ENCODE assay signal across 10 mouse cellular contexts in genomic region chr11:120548786-120549167, GRCm38 (mm10). TPM values are rescaled to one million over a fixed set of nuclear protein-coding genes. Genes with fewer than 3 reads are reported as not detected.
DNase-seq lines count a peak whose midpoint lies in the region; ATAC-seq and TF ChIP-seq lines count a peak whose summit lies in the region.
"Had no signal": no experiment of that assay in that cellular context is flagged by ENCODE, and none has a peak within 500 bp of the region (broad histone marks: within the 10 kb centered on the region; RNA-seq: fewer than 3 reads in every experiment).

No protein-coding gene starts in this region.

- 14% methylated on average over 7 of the region's 7 CpGs for WGBS in lung, embryonic 15.5 days
- WGBS in limb, embryonic 10.5 days = 32% methylated on average over 7 of the region's 7 CpGs
- WGBS in olfactory bulb, adult 2 months = 11% methylated on average over 7 of the region's 7 CpGs

- no peak for TF ChIP-seq CTCF in olfactory bulb, adult 2 months (IDR thresholded peaks at IDR 0.05; ENCODE audit: insufficient read depth, low read depth, low read length)

- peak overlapping the region; percentile 96 for H3K27ac ChIP-seq in lung, embryonic 15.5 days
- peak overlapping the region; percentile 97 for H3K27ac ChIP-seq in limb, embryonic 10.5 days
- no peak overlapping the region for H3K27ac ChIP-seq in olfactory bulb, adult 2 months (ENCODE audit: insufficient read depth, low read depth, low read length)

- no peak for TF ChIP-seq POLR2A in olfactory bulb, adult 2 months (IDR thresholded peaks at IDR 0.05; ENCODE audit: insufficient read depth, low read depth, low read length)

- peak overlapping the region; percentile 95 for H3K4me3 ChIP-seq in lung, embryonic 15.5 days
- H3K4me3 ChIP-seq in limb, embryonic 10.5 days = peak overlapping the region; percentile 91
- H3K4me3 ChIP-seq in olfactory bulb, adult 2 months (ENCODE audit: insufficient read depth, low read depth, low read length) = peak overlapping the region; percentile 86

- no peaks in the 10 kb centered on the region for H3K27me3 ChIP-seq in lung, embryonic 15.5 days
- no peaks in the 10 kb centered on the region for H3K27me3 ChIP-seq in limb, embryonic 10.5 days (ENCODE audit: low read depth, poor library complexity, severe bottlenecking)

- H3K4me1 ChIP-seq in lung, embryonic 15.5 days = peaks cover 27% of the 10 kb centered on the region
- peaks cover 33% of the 10 kb centered on the region for H3K4me1 ChIP-seq in limb, embryonic 10.5 days
- peaks cover 22% of the 10 kb centered on the region for H3K4me1 ChIP-seq in olfactory bulb, adult 2 months (ENCODE audit: control insufficient read depth, insufficient read depth, low read length)

- peak overlapping the region; percentile 99 for H3K9ac ChIP-seq in lung, embryonic 15.5 days

- no peak for ATAC-seq in lung, embryonic 15.5 days (ENCODE audit: borderline replicate concordance, extremely low read depth, low FRiP score, low TSS enrichment)
- ATAC-seq in erythroblast, adult 5-6 weeks (replicated peaks; ENCODE audit: low FRiP score, poor library complexity, severe bottlenecking) = peak; percentile 36

- DNase-seq in lung, postnatal 4 days = no peak
- DNase-seq in limb, embryonic 10.5 days (ENCODE audit: low spot score) = no peak
- DNase-seq in frontal cortex, adult 2 months (ENCODE audit: extremely low spot score in 1 of 2, low spot score in 1 of 2) = no peak
- no peak for DNase-seq in natural killer cell, adult 2 months (ENCODE audit: low spot score in 2 of 2)
- no peak for DNase-seq in kidney, adult 8-10 months

- H3K4me2 ChIP-seq in lung, embryonic 15.5 days = peak overlapping the region; percentile 89

- H3K9me3 ChIP-seq in lung, embryonic 15.5 days = no peaks in the 10 kb centered on the region
- H3K9me3 ChIP-seq in limb, embryonic 10.5 days (replicated peaks) = no peaks in the 10 kb centered on the region

- H3K36me3 ChIP-seq in lung, embryonic 15.5 days = peaks cover 9% of the 10 kb centered on the region
- H3K36me3 ChIP-seq in limb, embryonic 10.5 days = peaks cover 38% of the 10 kb centered on the region

RNA-seq across cellular contexts. Expression of gene Mcrip1, which starts 0.8 kb away (rescaled TPM):
- 205 and 209 TPM in 2 replicates for polyA plus RNA-seq in lung, embryonic 15.5 days (2015; fragmentation: Nextera tagmentation; extraction: Ambion mirVana)
- 8.1 and 17.6 TPM in 2 replicates for total RNA-seq in erythroblast, adult 5-6 weeks (2015; ENCODE audit: low replicate concordance)
- 3.2 and 9.6 TPM in 2 replicates for total RNA-seq in erythroblast, adult 5-6 weeks (2017; ENCODE audit: low replicate concordance)
- 223 and 235 TPM in 2 replicates for polyA plus RNA-seq in limb, embryonic 10.5 days (2016; fragmentation: Nextera tagmentation; extraction: Ambion mirVana)
- not detected in 2 replicates for polyA plus RNA-seq in olfactory bulb, adult 2 months (2012; ENCODE audit: insufficient read depth, insufficient read length, low replicate concordance, missing spikeins)
- polyA plus RNA-seq in frontal cortex, adult 2 months (2012; rRNA removed) = 153 and 174 TPM in 2 replicates

RNA-seq across cellular contexts. Expression of gene Ppp1r27, which starts 2.2 kb away (rescaled TPM):
- polyA plus RNA-seq in lung, embryonic 15.5 days (2015; fragmentation: Nextera tagmentation; extraction: Ambion mirVana) = 0.65 and 1.7 TPM in 2 replicates
- not detected in 2 replicates for total RNA-seq in erythroblast, adult 5-6 weeks (2015; ENCODE audit: low replicate concordance)
- total RNA-seq in erythroblast, adult 5-6 weeks (2017; ENCODE audit: low replicate concordance) = not detected in 2 replicates
- 0.25 and 0.26 TPM in 2 replicates for polyA plus RNA-seq in limb, embryonic 10.5 days (2016; fragmentation: Nextera tagmentation; extraction: Ambion mirVana)
- not detected in 2 replicates for polyA plus RNA-seq in olfactory bulb, adult 2 months (2012; ENCODE audit: insufficient read depth, insufficient read length, low replicate concordance, missing spikeins)
- not detected in 2 replicates for polyA plus RNA-seq in frontal cortex, adult 2 months (2012; rRNA removed)
- total RNA-seq: neutrophil, adult 5-6 weeks had no signal
- polyA plus RNA-seq: brain, embryonic 14.5 days had no signal

RNA-seq across cellular contexts. Expression of gene Gcgr, which starts 18.3 kb away (rescaled TPM):
- 0.91 and 1.1 TPM in 2 replicates for polyA plus RNA-seq in lung, embryonic 15.5 days (2015; fragmentation: Nextera tagmentation; extraction: Ambion mirVana)
- not detected in 2 replicates for total RNA-seq in erythroblast, adult 5-6 weeks (2015; ENCODE audit: low replicate concordance)
- total RNA-seq in erythroblast, adult 5-6 weeks (2017; ENCODE audit: low replicate concordance) = not detected in 2 replicates
- 0.26 and 1.1 TPM in 2 replicates for polyA plus RNA-seq in limb, embryonic 10.5 days (2016; fragmentation: Nextera tagmentation; extraction: Ambion mirVana)
- polyA plus RNA-seq in olfactory bulb, adult 2 months (2012; ENCODE audit: insufficient read depth, insufficient read length, low replicate concordance, missing spikeins) = not detected in 2 replicates
- 0.42 and 0.54 TPM in 2 replicates for polyA plus RNA-seq in frontal cortex, adult 2 months (2012; rRNA removed)

RNA-seq across cellular contexts. Expression of gene P4hb, which starts 24.3 kb away (rescaled TPM):
- polyA plus RNA-seq in lung, embryonic 15.5 days (2015; fragmentation: Nextera tagmentation; extraction: Ambion mirVana) = 847 and 883 TPM in 2 replicates
- 108 and 148 TPM in 2 replicates for total RNA-seq in erythroblast, adult 5-6 weeks (2015; ENCODE audit: low replicate concordance)
- 136 and 145 TPM in 2 replicates for total RNA-seq in erythroblast, adult 5-6 weeks (2017; ENCODE audit: low replicate concordance)
- polyA plus RNA-seq in limb, embryonic 10.5 days (2016; fragmentation: Nextera tagmentation; extraction: Ambion mirVana) = 613 and 656 TPM in 2 replicates
- polyA plus RNA-seq in olfactory bulb, adult 2 months (2012; ENCODE audit: insufficient read depth, insufficient read length, low replicate concordance, missing spikeins) = 309 TPM in 1 of 2 replicates, not detected in the other
- polyA plus RNA-seq in frontal cortex, adult 2 months (2012; rRNA removed) = 103 and 109 TPM in 2 replicates

RNA-seq across cellular contexts. Expression of gene Arhgdia, which starts 32.6 kb away (rescaled TPM):
- polyA plus RNA-seq in lung, embryonic 15.5 days (2015; fragmentation: Nextera tagmentation; extraction: Ambion mirVana) = 697 and 699 TPM in 2 replicates
- total RNA-seq in erythroblast, adult 5-6 weeks (2015; ENCODE audit: low replicate concordance) = 101 and 127 TPM in 2 replicates
- total RNA-seq in erythroblast, adult 5-6 weeks (2017; ENCODE audit: low replicate concordance) = 35.7 and 38.1 TPM in 2 replicates
- polyA plus RNA-seq in limb, embryonic 10.5 days (2016; fragmentation: Nextera tagmentation; extraction: Ambion mirVana) = 742 and 814 TPM in 2 replicates
- 143 TPM in 1 of 2 replicates, not detected in the other for polyA plus RNA-seq in olfactory bulb, adult 2 months (2012; ENCODE audit: insufficient read depth, insufficient read length, low replicate concordance, missing spikeins)
- 408 and 428 TPM in 2 replicates for polyA plus RNA-seq in frontal cortex, adult 2 months (2012; rRNA removed)
